Mouse (Mus musculus) lung, postnatal 0 days (tissue): ENCODE results near the gene Tjap1. TPM values are rescaled to one million over a fixed set of nuclear protein-coding genes. Genes with fewer than 3 reads are reported as not detected.

Experiments used
- ATAC-seq: fragments of 200-750 bp; cut with Nextera tagmentation; 2 replicates; pipeline ENCODE4 v1.8.0; 2017; ENCODE audit warnings: moderate library complexity
- DNase-seq: peaks from one replicate; pipeline ENCODE4 v3.0.0-alpha.2; 2016; ENCODE audit warnings: low spot score
- H3K27ac ChIP-seq: fragments of 300-500 bp; sonication (generic); 2 replicates; pipeline ENCODE4 v1.5.1; 2014; ENCODE audit warnings: antibody characterized with exemption, mild to moderate bottlenecking, low read length, mixed read lengths
- H3K27me3 ChIP-seq: fragments of 300-500 bp; sonication (generic); replicated peaks from 2 replicates; pipeline ENCODE4 v1.6.1; 2014; ENCODE audit warnings: low read length, mixed read lengths; ENCODE audit not compliant: insufficient read depth
- H3K36me3 ChIP-seq: fragments of 300-500 bp; sonication (generic); 2 replicates; pipeline ENCODE4 v1.6.1; 2014; ENCODE audit warnings: low read length, mixed read lengths; ENCODE audit not compliant: insufficient read depth
- H3K4me1 ChIP-seq: fragments of 300-500 bp; sonication (generic); 2 replicates; pipeline ENCODE4 v1.6.1; 2014; ENCODE audit warnings: antibody characterized with exemption, low read depth, low read length, mixed read lengths; ENCODE audit not compliant: insufficient read depth
- H3K4me2 ChIP-seq: fragments of 300-500 bp; sonication (generic); replicated peaks from 2 replicates; pipeline ENCODE4 v1.6.1; 2014; ENCODE audit warnings: low read depth, mild to moderate bottlenecking, low read length, moderate library complexity, mixed read lengths
- H3K4me3 ChIP-seq: fragments of 300-500 bp; sonication (generic); 2 replicates; pipeline ENCODE4 v1.5.1; 2014; ENCODE audit warnings: low read depth, low read length
- H3K9ac ChIP-seq: fragments of 300-500 bp; sonication (generic); replicated peaks from 2 replicates; pipeline ENCODE4 v1.6.1; 2014; ENCODE audit warnings: low read depth, mild to moderate bottlenecking
- H3K9me3 ChIP-seq: fragments of 300-500 bp; sonication (generic); 2 replicates; pipeline ENCODE4 v1.6.1; 2016; ENCODE audit warnings: low read length, mixed read lengths
- CTCF ChIP-seq: IDR thresholded peaks from 2 replicates; pipeline ENCODE4 v1.5.1; 2016; ENCODE audit warnings: antibody characterized with exemption, mild to moderate bottlenecking
- EP300 ChIP-seq: IDR thresholded peaks from 2 replicates; pipeline ENCODE4 v1.6.1; 2016; ENCODE audit warnings: antibody characterized with exemption, mild to moderate bottlenecking, control low read depth
- WGBS: fragments of 180-500 bp; shearing (Covaris S2); extraction: QIAGEN DNeasy Blood & Tissue Kit; methylation state at CpG from one replicate; pipeline ENCODE4 v1.1.7; 2014; 5-methylcytosine and 5-hydroxymethylcytosine counted together
- polyA plus RNA-seq: library from polyadenylated mRNA; unstranded; fragments of >200 nt; fragmentation: Nextera tagmentation; extraction: Ambion mirVana; gene quantifications from 2 replicates; pipeline ENCODE4 v1.2.1, GENCODE M21; 2015

Tjap1 gene
- 21.0 and 22.8 TPM in 2 replicates for polyA plus RNA-seq

- peaks cover 11% of the 10 kb centered on the region; the same call in 1 of the 2 replicates for H3K4me1 ChIP-seq
- WGBS, result under 1% methylated on average over 36 of the region's 37 CpGs
- DNase-seq, result peak; percentile 95
Measured at GRCm38 (mm10) chr17:46282483-46283123, at the start of gene Tjap1. Gene Tjap1 (minus strand): TSS chr17:46283026.

GRCm38 (mm10) chr17:46328723-46329122, 45.9 kb upstream of the Tjap1 start:
- Histone ChIP-seq H3K4me1 (no peaks in the 10 kb centered on the region), H3K4me3 (peak overlapping the region; percentile 77; the same call in 1 of the 2 replicates), H3K36me3 (no peaks in the 10 kb centered on the region), H3K27ac (peak overlapping the region; percentile 86; the same call in 1 of the 2 replicates), H3K4me2 (peak overlapping the region; percentile 85; the same call in 1 of the 2 replicates), H3K27me3 (no peaks in the 10 kb centered on the region), H3K9ac (no peak overlapping the region), H3K9me3 (no peaks in the 10 kb centered on the region)
- no peak for ATAC-seq
- no peak for TF ChIP-seq EP300
- no peak for TF ChIP-seq CTCF
- 62% methylated on average over 6 of the region's 6 CpGs for WGBS
- no peak for DNase-seq

More at GRCm38 (mm10) chr17:46282483-46283123, at the start of gene Tjap1:
- H3K9me3 ChIP-seq, result no peaks in the 10 kb centered on the region
- H3K36me3 ChIP-seq, result no peaks in the 10 kb centered on the region
- TF ChIP-seq CTCF (no peak), EP300 (no peak)
- H3K27ac ChIP-seq, result peak within 1 kb of the TSS; percentile 91
- peak within 1 kb of the TSS; percentile 70 for H3K4me3 ChIP-seq
- H3K4me2 ChIP-seq, result peak within 1 kb of the TSS; percentile 79
- ATAC-seq, result peak; percentile 99
- no peaks in the 10 kb centered on the region for H3K27me3 ChIP-seq
- H3K9ac ChIP-seq, result peak within 1 kb of the TSS; percentile 68

DNA sequence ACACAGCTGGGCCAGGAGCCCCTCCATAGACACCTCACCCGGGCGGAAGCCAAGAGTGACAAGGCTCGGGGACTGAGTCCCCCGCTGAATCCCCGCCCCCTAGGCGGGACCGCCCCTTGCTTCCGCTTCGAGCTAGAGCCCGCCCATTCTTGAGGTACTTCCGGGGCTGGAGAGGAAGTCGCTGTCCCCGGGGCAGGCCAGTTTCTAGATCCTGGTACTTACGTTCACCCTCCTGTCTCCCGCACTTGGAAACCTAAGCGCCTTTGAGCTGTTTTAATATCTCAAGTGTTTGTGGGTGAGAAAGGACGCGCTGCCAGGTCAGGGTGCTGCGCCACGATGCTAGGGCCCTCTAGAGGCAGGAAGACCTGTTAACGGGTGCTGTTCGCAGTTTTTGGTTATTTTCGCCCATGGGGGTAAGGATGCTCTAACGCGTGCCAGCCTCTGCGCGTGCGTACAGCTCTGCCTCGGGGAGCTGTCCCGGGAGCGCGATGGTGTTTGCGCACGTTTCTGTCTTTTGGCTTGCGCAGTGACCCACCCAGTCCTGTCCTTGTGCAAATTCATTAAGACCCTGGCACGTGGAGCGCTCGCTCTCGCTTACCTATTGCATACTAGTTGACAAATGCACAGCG, 45.2 kb upstream of the Tjap1 start, which contains the start of gene Abcc10:
Gene Abcc10 (minus strand): TSS at position 447 of the 629 bp plus-strand sequence.
- under 1% methylated on average over 40 of the region's 40 CpGs for WGBS
- Histone ChIP-seq H3K4me3 (peak within 1 kb of the TSS; percentile 77), H3K9ac (peak within 1 kb of the TSS; percentile 66), H3K4me2 (peak within 1 kb of the TSS; percentile 85), H3K9me3 (no peaks in the 10 kb centered on the region), H3K4me1 (no peaks in the 10 kb centered on the region), H3K27me3 (no peaks in the 10 kb centered on the region), H3K36me3 (no peaks in the 10 kb centered on the region), H3K27ac (peak within 1 kb of the TSS; percentile 86)
- peak; percentile 37; the same call in 1 of the 2 replicates for TF ChIP-seq EP300
- peak; percentile 65 for TF ChIP-seq CTCF
- peak; percentile 99 for ATAC-seq
- peak; percentile 98 for DNase-seq

DNA sequence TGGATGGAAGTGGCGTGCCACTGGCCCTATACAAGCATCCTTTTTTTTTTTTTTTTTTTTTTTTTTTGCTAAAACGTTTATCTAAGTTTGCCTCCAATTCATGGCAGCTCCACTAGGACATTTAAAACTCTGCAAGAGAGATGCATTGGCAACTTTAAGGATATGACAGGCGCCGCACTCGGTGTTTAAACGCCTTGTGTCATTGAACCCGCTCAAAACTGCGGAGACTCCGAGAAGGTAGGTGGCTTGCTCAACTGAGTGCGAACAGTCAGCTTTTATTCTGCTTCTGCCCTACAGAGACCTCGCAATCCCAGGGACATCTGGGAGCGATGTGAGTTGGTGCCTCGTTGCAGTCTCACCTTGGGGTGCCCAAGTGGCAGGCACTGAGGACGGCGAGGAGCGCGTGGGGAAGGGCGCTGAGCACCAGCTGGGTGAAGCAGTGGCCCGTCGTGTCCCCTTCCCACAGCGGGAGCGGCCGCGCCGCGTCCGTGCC, 44.6 kb upstream of the Tjap1 start:
- H3K4me2 ChIP-seq, result peak overlapping the region; percentile 85
- H3K27me3 ChIP-seq, result no peaks in the 10 kb centered on the region
- no peaks in the 10 kb centered on the region for H3K9me3 ChIP-seq
- peak overlapping the region; percentile 66 for H3K9ac ChIP-seq
- H3K4me1 ChIP-seq, result no peaks in the 10 kb centered on the region
- WGBS, result 2% methylated on average over 26 of the region's 27 CpGs
- H3K36me3 ChIP-seq, result no peaks in the 10 kb centered on the region
- ATAC-seq (no peak), DNase-seq (no peak)
- H3K27ac ChIP-seq, result peak overlapping the region; percentile 86
- H3K4me3 ChIP-seq, result peak overlapping the region; percentile 77
- TF ChIP-seq CTCF, result no peak
- no peak for TF ChIP-seq EP300

DNA sequence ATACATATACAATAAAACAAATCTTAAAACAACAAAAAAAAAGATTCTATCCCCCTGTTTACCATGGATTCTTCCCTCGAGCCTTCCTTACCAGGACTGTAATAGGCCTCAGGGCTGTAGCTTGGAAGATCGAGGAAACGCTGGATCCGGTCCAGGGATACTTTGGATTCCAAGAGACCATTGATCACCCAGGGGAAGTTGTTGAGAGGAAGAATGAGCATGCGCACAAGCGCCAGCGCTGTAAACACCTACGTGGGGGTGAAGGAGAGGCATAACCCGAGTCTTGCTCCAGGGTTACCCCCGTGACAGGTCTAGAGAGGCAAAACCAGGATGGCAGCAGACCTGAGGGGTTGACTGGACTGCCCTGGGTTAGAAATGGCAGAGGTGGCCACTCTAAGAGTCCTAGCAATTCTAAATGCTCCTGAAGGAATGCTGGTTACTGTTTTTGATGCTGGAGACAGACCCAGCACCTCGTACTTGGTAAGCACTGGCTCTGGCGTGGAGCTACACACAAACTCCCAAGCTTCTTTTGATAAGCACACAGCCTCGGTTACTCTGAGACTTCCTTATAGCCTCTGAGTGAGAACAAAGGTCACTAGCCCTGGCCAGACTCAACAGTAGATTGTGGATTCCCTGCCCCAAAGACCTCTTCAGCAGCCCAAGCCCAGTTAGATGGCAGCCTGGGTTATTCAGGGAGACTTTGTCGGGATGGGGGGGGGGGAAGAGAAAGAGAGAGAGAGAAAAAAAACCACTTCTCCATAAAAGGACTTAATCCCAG, 39.4 kb upstream of the Tjap1 start:
- Histone ChIP-seq H3K4me1 (no peaks in the 10 kb centered on the region), H3K4me3 (no peak overlapping the region), H3K27me3 (no peaks in the 10 kb centered on the region), H3K27ac (no peak overlapping the region), H3K4me2 (no peak overlapping the region), H3K36me3 (no peaks in the 10 kb centered on the region), H3K9ac (no peak overlapping the region), H3K9me3 (no peaks in the 10 kb centered on the region)
- DNase-seq (no peak), ATAC-seq (no peak)
- 74% methylated on average over 14 of the region's 14 CpGs for WGBS
- TF ChIP-seq CTCF (no peak), EP300 (no peak)

DNA sequence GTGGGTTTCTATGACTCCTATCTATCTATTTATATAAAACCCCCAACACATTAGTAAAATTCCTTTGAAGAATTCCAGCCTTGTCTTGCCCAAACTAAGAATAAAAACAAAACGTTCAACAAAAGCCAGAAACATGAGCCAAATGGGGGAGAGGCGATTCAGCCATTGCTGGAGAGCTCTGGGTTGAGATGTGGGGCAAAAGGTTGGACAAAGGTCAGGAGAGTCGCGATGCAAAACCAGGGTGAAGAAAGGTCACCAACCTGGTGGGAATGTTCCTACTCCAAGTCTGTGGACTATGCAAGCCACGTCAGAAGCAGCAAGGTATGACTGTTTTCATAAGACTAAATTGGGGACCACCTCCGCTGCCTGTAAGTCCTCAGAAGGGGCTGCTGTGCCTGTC, 37.7 kb upstream of the Tjap1 start:
- no peaks in the 10 kb centered on the region for H3K27me3 ChIP-seq
- ATAC-seq, result no peak
- TF ChIP-seq EP300 (no peak), CTCF (no peak)
- WGBS, result 57% methylated on average over 6 of the region's 6 CpGs
- no peak overlapping the region for H3K4me3 ChIP-seq
- no peak overlapping the region for H3K4me2 ChIP-seq
- H3K36me3 ChIP-seq, result no peaks in the 10 kb centered on the region
- H3K27ac ChIP-seq, result no peak overlapping the region
- no peak for DNase-seq
- no peak overlapping the region for H3K9ac ChIP-seq
- no peaks in the 10 kb centered on the region for H3K4me1 ChIP-seq
- H3K9me3 ChIP-seq, result no peaks in the 10 kb centered on the region
